Mouse (Mus musculus) erythroblast, embryonic 14.5 days (primary cell): ENCODE results near the gene Hnrnpul1.

Source experiments
- GATA1 ChIP-seq: IDR thresholded peaks from 2 replicates; pipeline ENCODE4 v1.6.1; 2012; ENCODE audit warnings: low read length, inconsistent platforms, mixed read lengths
- TAL1 ChIP-seq: IDR thresholded peaks from 3 replicates; pipeline ENCODE4 v1.6.1; 2012; ENCODE audit warnings: low read length, inconsistent platforms, mixed read lengths

GRCm38 (mm10) chr7:25782744-25783143, 28.2 kb upstream of the Hnrnpul1 start:
- TF ChIP-seq TAL1 (no peak), GATA1 (no peak)
